Mouse (Mus musculus) MEL (cell line): Measurements from ENCODE around the gene Scfd2. TPM values are rescaled to one million over a fixed set of nuclear protein-coding genes. Genes with fewer than 3 reads are reported as not detected.

Experiments
- DNase-seq: peaks from one replicate; pipeline ENCODE4 v3.0.0; 2011; ENCODE audit warnings: low read depth, low spot score
- H3K27ac ChIP-seq: 2 replicates; pipeline ENCODE4 v1.5.1; 2012; ENCODE audit warnings: low read depth, mild to moderate bottlenecking, control low read depth, low read length, moderate library complexity; ENCODE audit not compliant: control insufficient read depth
- H3K27me3 ChIP-seq, 2 experiments: fragments of 150-350 bp in 1 of 2; sonication (generic) in 1 of 2; 2 replicates each; pipeline ENCODE4 v1.6.1; 2012; ENCODE audit warnings: low read length in 2 of 2, mild to moderate bottlenecking in 2 of 2, improper control_type of control experiment in 1 of 2, moderate library complexity in 1 of 2; ENCODE audit not compliant: insufficient read depth in 2 of 2, control insufficient read depth in 1 of 2
- H3K36me3 ChIP-seq, 2 experiments: 2 replicates each; pipeline ENCODE4 v1.6.1; 2012 to 2014; ENCODE audit warnings: low read length in 2 of 2, improper control_type of control experiment in 1 of 2, inconsistent platforms in 1 of 2, mild to moderate bottlenecking in 1 of 2; ENCODE audit not compliant: insufficient read depth in 2 of 2, control insufficient read depth in 1 of 2
- H3K4me1 ChIP-seq, 2 experiments: fragments of 150-350 bp in 1 of 2; sonication (generic) in 1 of 2; 2 replicates each; pipeline ENCODE4 v1.6.1; 2012; ENCODE audit warnings: low read length in 2 of 2, improper control_type of control experiment in 1 of 2, mild to moderate bottlenecking in 1 of 2; ENCODE audit not compliant: insufficient read depth in 2 of 2, control insufficient read depth in 1 of 2
- H3K4me3 ChIP-seq, 2 experiments: fragments of 150-350 bp in 1 of 2; sonication (generic) in 1 of 2; 2 replicates each; pipeline ENCODE4 v1.5.1; 2012; ENCODE audit warnings: low read depth in 2 of 2, low read length in 2 of 2, mild to moderate bottlenecking in 2 of 2, moderate library complexity in 2 of 2, control low read depth in 1 of 2, improper control_type of control experiment in 1 of 2; ENCODE audit not compliant: control insufficient read depth in 1 of 2, insufficient read depth in 1 of 2
- H3K79me2 ChIP-seq: 2 replicates; pipeline ENCODE4 v1.6.1; 2012; ENCODE audit warnings: mild to moderate bottlenecking, low read length, moderate library complexity; ENCODE audit not compliant: control insufficient read depth, poor library complexity, insufficient read depth
- H3K9ac ChIP-seq: 2 replicates; pipeline ENCODE4 v1.6.1; 2012; ENCODE audit warnings: low read depth, mild to moderate bottlenecking, control low read depth, low read length, moderate library complexity; ENCODE audit not compliant: control insufficient read depth, poor library complexity, severe bottlenecking
- H3K9me3 ChIP-seq: fragments of 150-350 bp; sonication (generic); replicated peaks from 2 replicates; pipeline ENCODE4 v1.6.1; 2012; ENCODE audit warnings: mild to moderate bottlenecking, low read length, improper control_type of control experiment, moderate library complexity; ENCODE audit not compliant: insufficient read depth
- BHLHE40 ChIP-seq: IDR thresholded peaks from 2 replicates; pipeline ENCODE4 v1.6.1; 2012; ENCODE audit warnings: low read depth, mild to moderate bottlenecking, inconsistent platforms, low read length, improper control_type of control experiment, borderline replicate concordance
- E2F4 ChIP-seq: IDR thresholded peaks from 2 replicates; pipeline ENCODE4 v1.6.1; 2011; ENCODE audit warnings: low read depth, low read length, improper control_type of control experiment, borderline replicate concordance
- ELF1 ChIP-seq: IDR thresholded peaks from 2 replicates; pipeline ENCODE4 v1.6.1; 2014; ENCODE audit warnings: low read depth, mild to moderate bottlenecking, inconsistent platforms, low read length, improper control_type of control experiment, moderate library complexity
- EP300 ChIP-seq, 2 experiments: IDR thresholded peaks; 2 replicates each; pipeline ENCODE4 v1.6.1; 2011; ENCODE audit warnings: improper control_type of control experiment in 2 of 2, low read length in 2 of 2, low read depth in 1 of 2, mild to moderate bottlenecking in 1 of 2
- ETS1 ChIP-seq: IDR thresholded peaks from 2 replicates; pipeline ENCODE4 v1.6.1; 2012; ENCODE audit warnings: low read depth, mild to moderate bottlenecking, inconsistent platforms, low read length, improper control_type of control experiment, moderate library complexity
- GATA1 ChIP-seq: IDR thresholded peaks from 2 replicates; pipeline ENCODE4 v1.6.1; 2011; ENCODE audit warnings: low read depth, low read length, improper control_type of control experiment
- HCFC1 ChIP-seq: IDR thresholded peaks from 2 replicates; pipeline ENCODE4 v1.6.1; 2012; ENCODE audit warnings: low read depth, mild to moderate bottlenecking, inconsistent platforms, low read length, improper control_type of control experiment, moderate library complexity
- JUND ChIP-seq: IDR thresholded peaks from 2 replicates; pipeline ENCODE4 v1.6.1; 2011; ENCODE audit warnings: low read depth, mild to moderate bottlenecking, improper control_type of control experiment, low read length
- KAT2A ChIP-seq: conservative IDR thresholded peaks from 2 replicates; pipeline ENCODE4 v1.6.1; 2012; ENCODE audit warnings: low read depth, low read length, improper control_type of control experiment, inconsistent platforms
- MAFK ChIP-seq: IDR thresholded peaks from 2 replicates; pipeline ENCODE4 v1.6.1; 2011; ENCODE audit warnings: low read depth, mild to moderate bottlenecking, low read length, improper control_type of control experiment, borderline replicate concordance
- MAX ChIP-seq: IDR thresholded peaks from 2 replicates; pipeline ENCODE4 v1.6.1; 2011; ENCODE audit warnings: low read length, improper control_type of control experiment
- MEF2A ChIP-seq: IDR thresholded peaks from 2 replicates; pipeline ENCODE4 v1.6.1; 2014; ENCODE audit warnings: low read depth, mild to moderate bottlenecking, inconsistent platforms, low read length, improper control_type of control experiment; ENCODE audit not compliant: poor library complexity, insufficient replicate concordance, severe bottlenecking; ENCODE audit errors: extremely low read depth
- MXI1 ChIP-seq: IDR thresholded peaks from 2 replicates; pipeline ENCODE4 v1.6.1; 2011; ENCODE audit warnings: mild to moderate bottlenecking, low read depth, low read length, improper control_type of control experiment
- MYB ChIP-seq: IDR thresholded peaks from 2 replicates; pipeline ENCODE4 v1.6.1; 2011; ENCODE audit warnings: mild to moderate bottlenecking, low read depth, low read length, improper control_type of control experiment
- MYC ChIP-seq: IDR thresholded peaks from 2 replicates; pipeline ENCODE4 v1.6.1; 2011; ENCODE audit warnings: low read depth, mild to moderate bottlenecking, low read length, improper control_type of control experiment, moderate library complexity
- NELFE ChIP-seq: IDR thresholded peaks from 2 replicates; pipeline ENCODE4 v1.6.1; 2011; ENCODE audit warnings: low read depth, low read length, improper control_type of control experiment
- NRF1 ChIP-seq: IDR thresholded peaks from 2 replicates; pipeline ENCODE4 v1.6.1; 2014; ENCODE audit warnings: low read depth, mild to moderate bottlenecking, inconsistent platforms, low read length, improper control_type of control experiment, moderate library complexity; ENCODE audit not compliant: poor library complexity, insufficient read depth, severe bottlenecking
- POLR2AphosphoS2 ChIP-seq: IDR thresholded peaks from 2 replicates; pipeline ENCODE4 v1.6.1; 2011; ENCODE audit warnings: low read length, improper control_type of control experiment
- POLR2AphosphoS5 ChIP-seq: IDR thresholded peaks from 2 replicates; pipeline ENCODE4 v1.6.1; 2012; ENCODE audit warnings: low read depth, borderline replicate concordance, mild to moderate bottlenecking, inconsistent platforms, low read length, moderate library complexity, mixed read lengths
- RCOR1 ChIP-seq: IDR thresholded peaks from 2 replicates; pipeline ENCODE4 v1.6.1; 2012; ENCODE audit warnings: low read depth, mild to moderate bottlenecking, inconsistent platforms, low read length, improper control_type of control experiment
- SIN3A ChIP-seq: IDR thresholded peaks from 2 replicates; pipeline ENCODE4 v1.6.1; 2012; ENCODE audit warnings: low read length, improper control_type of control experiment, inconsistent platforms
- SMC3 ChIP-seq: IDR thresholded peaks from 2 replicates; pipeline ENCODE4 v1.6.1; 2011; ENCODE audit warnings: low read depth, low read length, improper control_type of control experiment
- TBP ChIP-seq: IDR thresholded peaks from 2 replicates; pipeline ENCODE4 v1.8.0; 2011; ENCODE audit warnings: low read depth, low read length, improper control_type of control experiment
- UBTF ChIP-seq: IDR thresholded peaks from 2 replicates; pipeline ENCODE4 v1.6.1; 2012; ENCODE audit warnings: low read depth, mild to moderate bottlenecking, inconsistent platforms, low read length, improper control_type of control experiment, moderate library complexity, borderline replicate concordance; ENCODE audit not compliant: insufficient read depth
- USF1 ChIP-seq: IDR thresholded peaks from 2 replicates; pipeline ENCODE4 v1.6.1; 2014; ENCODE audit warnings: low read depth, mild to moderate bottlenecking, inconsistent platforms, low read length, improper control_type of control experiment, moderate library complexity
- ZC3H11A ChIP-seq: IDR thresholded peaks from 2 replicates; pipeline ENCODE4 v1.6.1; 2012; ENCODE audit warnings: low read depth, mild to moderate bottlenecking, inconsistent platforms, low read length, improper control_type of control experiment
- ZKSCAN1 ChIP-seq: IDR thresholded peaks from 2 replicates; pipeline ENCODE4 v1.6.1; 2012; ENCODE audit warnings: low read depth, mild to moderate bottlenecking, inconsistent platforms, low read length, improper control_type of control experiment, moderate library complexity
- ZNF384 ChIP-seq: IDR thresholded peaks from 2 replicates; pipeline ENCODE4 v1.6.1; 2012; ENCODE audit warnings: low read depth, mild to moderate bottlenecking, inconsistent platforms, low read length, improper control_type of control experiment
- polyA plus RNA-seq, 2 experiments: library from polyadenylated mRNA; stranded (reverse) in 1 of 2; unstranded in 1 of 2; fragments of >175 nt in 1 of 2; fragments of >200 nt in 1 of 2; gene quantifications; 2 replicates each; pipeline versions ENCODE4 v1.2.1 to v1.2.4; 2012; ENCODE audit warnings: low replicate concordance in 2 of 2, low read depth in 1 of 2; ENCODE audit not compliant: insufficient read length in 2 of 2, insufficient read depth in 1 of 2, missing spikeins in 1 of 2
- total RNA-seq: library from RNA; depleted of rRNA; stranded (reverse); fragments of 300-350 nt; gene quantifications from 2 replicates; pipeline ENCODE4 v1.2.3, GENCODE M21; 2012

The Scfd2 gene
- total and polyA plus RNA-seq, 3 experiments, result 18.8 to 20.3 TPM; not detected in 1

DNA sequence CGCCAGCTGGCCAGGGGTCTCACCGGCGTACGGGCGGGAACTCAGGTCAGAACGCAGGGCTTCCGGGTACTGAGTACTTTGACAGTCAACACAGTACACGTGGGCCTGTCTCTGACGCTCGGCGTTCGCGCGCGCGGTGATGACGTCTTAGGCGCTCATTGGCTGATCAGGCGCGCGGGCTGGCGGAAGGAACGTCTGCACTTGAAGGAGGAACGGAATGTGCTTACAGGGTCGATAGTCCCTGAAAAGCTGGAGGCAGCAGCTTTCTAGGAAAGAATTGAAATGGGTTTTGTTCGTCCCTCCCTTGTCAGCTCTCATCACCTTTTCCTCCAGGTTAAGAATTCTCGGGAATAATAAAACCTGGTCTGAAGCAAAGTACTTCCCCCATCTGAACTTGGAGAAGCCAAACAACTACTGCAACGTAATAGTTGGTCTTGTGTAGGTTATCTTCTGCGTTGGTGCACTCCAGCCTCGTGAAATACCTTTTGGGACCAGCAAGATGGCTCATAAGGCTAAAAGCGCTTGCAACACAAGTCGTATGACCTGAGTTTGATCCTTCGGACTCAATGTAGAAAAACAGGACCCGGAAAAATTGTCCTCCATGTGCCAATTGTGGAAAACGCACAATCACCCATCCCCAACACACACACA lies at the start of gene Scfd2 (continued):
- TF ChIP-seq POLR2AphosphoS2 (peak; percentile 93), NELFE (peak; percentile 93), RCOR1 (no peak), ZKSCAN1 (no peak)

DNA sequence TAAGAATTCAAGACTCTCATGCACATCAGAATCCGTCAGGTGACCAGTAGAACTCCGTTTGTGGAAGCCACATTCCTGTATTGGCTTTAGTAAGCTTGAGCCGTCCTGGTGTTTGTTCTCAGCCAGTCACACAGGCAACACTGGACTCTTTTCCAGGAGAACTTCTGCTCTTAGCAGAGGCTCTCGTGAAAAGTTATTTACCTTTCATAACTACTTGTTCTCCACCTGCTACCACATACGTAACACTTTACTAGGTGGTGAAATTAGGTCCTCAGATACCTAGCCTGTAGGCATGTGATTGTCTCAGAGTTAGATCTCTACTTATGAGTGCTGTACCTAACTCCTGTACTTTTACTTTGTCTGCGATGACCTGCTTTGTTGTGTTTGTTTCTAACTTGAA lies 40.2 kb upstream of the Scfd2 start:
- TF ChIP-seq MYC, result no peak
- TF ChIP-seq MYB, result no peak
- TF ChIP-seq BHLHE40, result no peak
- TF ChIP-seq NELFE, result no peak
- no peak for TF ChIP-seq UBTF
- TF ChIP-seq SMC3, result no peak
- no peak for TF ChIP-seq MAFK
- no peak for TF ChIP-seq ZC3H11A
- no peak for TF ChIP-seq MAX
- no peak for TF ChIP-seq EP300 (IDR thresholded peaks at IDR 0.05; ENCODE audit: low read depth in 1 of 2, low read length in 2 of 2)
- no peak for TF ChIP-seq RCOR1
- no peak for TF ChIP-seq NRF1
- no peak for TF ChIP-seq TBP
- no peak for TF ChIP-seq ETS1
- no peak for TF ChIP-seq KAT2A
- no peak overlapping the region for H3K4me3 ChIP-seq
- no peak overlapping the region for H3K9ac ChIP-seq
- H3K79me2 ChIP-seq, result no peaks in the 10 kb centered on the region
- no peak overlapping the region for H3K27ac ChIP-seq
- H3K36me3 ChIP-seq, result peaks cover 0 to 34% of the 10 kb centered on the region in 2 experiments; a peak in 2 of 4 replicates
- H3K27me3 ChIP-seq, result no peaks in the 10 kb centered on the region
- H3K4me1 ChIP-seq, result no peaks in the 10 kb centered on the region
- H3K9me3 ChIP-seq, result no peaks in the 10 kb centered on the region
- no peak for DNase-seq

DNA sequence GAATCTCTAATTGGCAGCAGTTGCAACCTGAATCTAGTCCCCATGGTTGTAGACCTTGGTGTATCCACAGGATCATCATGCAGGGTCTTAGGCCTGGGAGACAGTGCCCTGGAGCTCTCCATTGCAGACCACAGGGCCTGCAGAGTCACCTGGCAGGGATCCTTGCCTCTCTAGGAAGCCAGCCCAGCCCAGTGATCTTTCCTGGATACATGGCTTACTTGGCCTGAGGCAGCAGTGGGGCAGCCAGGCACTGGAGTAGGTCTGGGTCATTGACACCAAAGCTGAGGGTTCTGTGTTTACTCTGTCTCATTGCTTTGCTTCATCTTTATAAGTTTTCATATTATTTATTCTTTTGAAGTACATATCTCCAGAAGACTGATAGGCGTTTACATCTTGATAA lies 29.6 kb upstream of the Scfd2 start:
- Histone ChIP-seq H3K79me2 (no peaks in the 10 kb centered on the region), H3K9ac (no peak overlapping the region), H3K27me3 (no peaks in the 10 kb centered on the region), H3K4me1 (no peaks in the 10 kb centered on the region), H3K9me3 (no peaks in the 10 kb centered on the region), H3K4me3 (no peak overlapping the region), H3K27ac (no peak overlapping the region), H3K36me3 (peaks cover 0 to 67% of the 10 kb centered on the region in 2 experiments; a peak in 3 of 4 replicates)
- no peak for DNase-seq
- TF ChIP-seq ZNF384 (no peak), GATA1 (no peak), MXI1 (no peak), POLR2AphosphoS5 (no peak), EP300 (IDR thresholded peaks at IDR 0.05; ENCODE audit: low read depth in 1 of 2, low read length in 2 of 2) (no peak), MYB (no peak), ZKSCAN1 (no peak), USF1 (no peak), E2F4 (no peak), SIN3A (no peak), ELF1 (no peak), JUND (no peak), SMC3 (no peak), BHLHE40 (no peak), NRF1 (no peak), HCFC1 (no peak), MEF2A (no peak)
